Mouse (Mus musculus) mature B cell (primary cell): ENCODE data around the gene Hesx1.
"Not testable (repeated sequence)": the region's sequence is repeated elsewhere in the genome, so short reads cannot be mapped to it uniquely, and the experiment has no call there.

ENCODE experiments used
- in situ Hi-C: fragments of 300-500 bp; cut with MboI; formaldehyde crosslinking; loops from 2 replicates; pipeline ENCODE4 v1.14.3; 2019

Hesx1 gene

GRCm38 (mm10) chr14:26994211-26994741, at the start of gene Hesx1:
Hesx1 (plus strand) TSS chr14:26994416.
- in situ Hi-C loops = no loop called here

- in situ Hi-C loops = not testable (repeated sequence)
These were observed 38.1 kb upstream of the Hesx1 start for GRCm38 (mm10) chr14:26956139-26956538.

- in situ Hi-C loops = no loop called here
These were observed 33.7 kb upstream of the Hesx1 start for GRCm38 (mm10) chr14:26960518-26960917.

GRCm38 (mm10) chr14:26969164-26969563, 25.1 kb upstream of the Hesx1 start:
- in situ Hi-C loops = no loop called here

GRCm38 (mm10) chr14:26969856-26970407, 24.3 kb upstream of the Hesx1 start:
- in situ Hi-C loops = no loop called here

GRCm38 (mm10) chr14:26970439-26970932, 23.7 kb upstream of the Hesx1 start:
- in situ Hi-C loops = no loop called here

GRCm38 (mm10) chr14:26971106-26971789, 23.0 kb upstream of the Hesx1 start, which contains the start of gene Appl1:
Appl1 (minus strand) TSS chr14:26971232.
- in situ Hi-C loops = no loop called here

- in situ Hi-C loops = no loop called here
These were observed 21.1 kb upstream of the Hesx1 start for GRCm38 (mm10) chr14:26973089-26973488.

- in situ Hi-C loops = no loop called here
These were observed 18.7 kb upstream of the Hesx1 start for GRCm38 (mm10) chr14:26975490-26975889.

GRCm38 (mm10) chr14:26976212-26976611, 18.0 kb upstream of the Hesx1 start:
- in situ Hi-C loops = no loop called here

- in situ Hi-C loops = no loop called here
These were observed 16.7 kb upstream of the Hesx1 start for GRCm38 (mm10) chr14:26977500-26977899.

- in situ Hi-C loops = no loop called here
These were observed 14.4 kb upstream of the Hesx1 start for GRCm38 (mm10) chr14:26979808-26980207.

- in situ Hi-C loops = no loop called here
These were observed 13.2 kb upstream of the Hesx1 start for GRCm38 (mm10) chr14:26981021-26981420.

- in situ Hi-C loops = no loop called here
These were observed 12.6 kb upstream of the Hesx1 start for GRCm38 (mm10) chr14:26981494-26982149.

- in situ Hi-C loops = no loop called here
These were observed 12.1 kb upstream of the Hesx1 start for GRCm38 (mm10) chr14:26982150-26982530.

- in situ Hi-C loops = no loop called here
These were observed 5.5 kb upstream of the Hesx1 start for GRCm38 (mm10) chr14:26988694-26989093.

GRCm38 (mm10) chr14:26991622-26992021, 2.6 kb upstream of the Hesx1 start:
- in situ Hi-C loops = no loop called here

- in situ Hi-C loops = no loop called here
These were observed 789 bp upstream of the Hesx1 start for GRCm38 (mm10) chr14:26993427-26993826.

- in situ Hi-C loops = no loop called here
These were observed 2.0 kb downstream of the Hesx1 start for GRCm38 (mm10) chr14:26996257-26996656.

- in situ Hi-C loops = no loop called here
These were observed 6.2 kb downstream of the Hesx1 start for GRCm38 (mm10) chr14:27000386-27000785.

GRCm38 (mm10) chr14:27004906-27005305, 10.7 kb downstream of the Hesx1 start:
- in situ Hi-C loops = no loop called here

- in situ Hi-C loops = no loop called here
These were observed 11.7 kb downstream of the Hesx1 start for GRCm38 (mm10) chr14:27005937-27006336.

- in situ Hi-C loops = no loop called here
These were observed 17.3 kb downstream of the Hesx1 start for GRCm38 (mm10) chr14:27011561-27011960.
